Mouse (Mus musculus) testis, adult 2 months (tissue): ENCODE data around the gene Cavin1. TPM values are rescaled to one million over a fixed set of nuclear protein-coding genes. Genes with fewer than 3 reads are reported as not detected.

Source experiments
- H3K27ac ChIP-seq: fragments of 200-500 bp; 2 replicates; pipeline ENCODE4 v1.5.1; 2012; ENCODE audit warnings: low read depth, low read length; ENCODE audit not compliant: control insufficient read depth, insufficient read depth
- H3K27me3 ChIP-seq: fragments of 200-500 bp; 2 replicates; pipeline ENCODE4 v1.6.1; 2012; ENCODE audit warnings: mild to moderate bottlenecking, low read length, moderate library complexity; ENCODE audit not compliant: control insufficient read depth, insufficient read depth
- H3K36me3 ChIP-seq: fragments of 200-500 bp; 2 replicates; pipeline ENCODE4 v1.6.1; 2012; ENCODE audit warnings: mild to moderate bottlenecking, low read length; ENCODE audit not compliant: control insufficient read depth, insufficient read depth
- H3K4me1 ChIP-seq: fragments of 200-500 bp; 2 replicates; pipeline ENCODE4 v1.6.1; 2012; ENCODE audit warnings: low read length; ENCODE audit not compliant: control insufficient read depth, insufficient read depth
- H3K4me3 ChIP-seq: fragments of 200-500 bp; 2 replicates; pipeline ENCODE4 v1.5.1; 2012; ENCODE audit warnings: low read depth, mild to moderate bottlenecking, low read length, moderate library complexity, mixed read lengths; ENCODE audit not compliant: control insufficient read depth
- CTCF ChIP-seq: fragments of 200-500 bp; IDR thresholded peaks from 2 replicates; pipeline ENCODE4 v1.5.1; 2012; ENCODE audit warnings: low read depth, mild to moderate bottlenecking, inconsistent platforms, low read length, moderate library complexity; ENCODE audit not compliant: control insufficient read depth, insufficient read depth, insufficient replicate concordance
- POLR2A ChIP-seq: fragments of 200-500 bp; IDR thresholded peaks from 2 replicates; pipeline ENCODE4 v1.6.1; 2012; ENCODE audit warnings: low read depth, mild to moderate bottlenecking, inconsistent platforms, low read length, moderate library complexity; ENCODE audit not compliant: control insufficient read depth
- polyA plus RNA-seq: library from polyadenylated mRNA; depleted of rRNA; stranded (reverse); fragments of >200 nt; gene quantifications from 2 replicates; pipeline ENCODE4 v1.2.3, GENCODE M21; 2012

The Cavin1 gene
- polyA plus RNA-seq, 1 experiment = 5.1 TPM

GRCm38 (mm10) chr11:100967881-100968420 lies 2.7 kb downstream of the Cavin1 start:
- Histone ChIP-seq H3K36me3 (no peaks in the 10 kb centered on the region), H3K4me1 (peaks cover 14% of the 10 kb centered on the region), H3K27ac (no peak overlapping the region), H3K4me3 (no peak overlapping the region), H3K27me3 (peaks cover 6% of the 10 kb centered on the region; the same call in 1 of the 2 replicates)
- TF ChIP-seq CTCF (no peak), POLR2A (no peak)

DNA sequence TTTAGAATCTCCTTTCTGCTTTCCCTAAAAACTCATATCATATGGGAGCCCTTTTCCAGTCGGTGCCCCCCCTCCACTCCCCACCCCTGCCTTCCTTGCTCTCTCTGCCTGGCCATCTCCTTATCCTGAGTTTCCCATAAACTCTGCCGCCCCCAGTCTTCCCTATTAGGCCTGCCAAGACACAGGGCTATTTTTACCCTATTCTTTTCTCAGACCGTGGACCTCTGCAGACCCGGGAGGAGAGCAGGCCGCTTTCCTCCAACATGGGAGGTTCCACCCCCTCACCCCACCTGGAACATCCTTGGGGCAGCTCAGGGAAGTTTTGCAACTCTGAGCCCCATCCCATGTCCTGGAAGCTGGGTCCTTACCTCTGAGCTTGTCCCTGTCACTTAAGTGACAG lies 3.3 kb downstream of the Cavin1 start:
- no peak overlapping the region for H3K27ac ChIP-seq
- H3K36me3 ChIP-seq = no peaks in the 10 kb centered on the region
- peaks cover 16% of the 10 kb centered on the region for H3K4me1 ChIP-seq
- TF ChIP-seq POLR2A (no peak), CTCF (no peak)
- H3K4me3 ChIP-seq = no peak overlapping the region
- peaks cover 6% of the 10 kb centered on the region; the same call in 1 of the 2 replicates for H3K27me3 ChIP-seq

GRCm38 (mm10) chr11:100965760-100966159 lies 4.9 kb downstream of the Cavin1 start:
- Histone ChIP-seq H3K4me1 (peaks cover 12% of the 10 kb centered on the region), H3K4me3 (no peak overlapping the region), H3K27me3 (peaks cover 6% of the 10 kb centered on the region; the same call in 1 of the 2 replicates), H3K36me3 (no peaks in the 10 kb centered on the region), H3K27ac (no peak overlapping the region)
- TF ChIP-seq POLR2A = no peak

GRCm38 (mm10) chr11:100964901-100965542 lies 5.7 kb downstream of the Cavin1 start:
- Histone ChIP-seq H3K27me3 (peaks cover 3% of the 10 kb centered on the region; the same call in 1 of the 2 replicates), H3K36me3 (no peaks in the 10 kb centered on the region), H3K4me1 (peaks cover 9% of the 10 kb centered on the region), H3K4me3 (no peak overlapping the region), H3K27ac (no peak overlapping the region)
- TF ChIP-seq POLR2A (no peak), CTCF (no peak)

DNA sequence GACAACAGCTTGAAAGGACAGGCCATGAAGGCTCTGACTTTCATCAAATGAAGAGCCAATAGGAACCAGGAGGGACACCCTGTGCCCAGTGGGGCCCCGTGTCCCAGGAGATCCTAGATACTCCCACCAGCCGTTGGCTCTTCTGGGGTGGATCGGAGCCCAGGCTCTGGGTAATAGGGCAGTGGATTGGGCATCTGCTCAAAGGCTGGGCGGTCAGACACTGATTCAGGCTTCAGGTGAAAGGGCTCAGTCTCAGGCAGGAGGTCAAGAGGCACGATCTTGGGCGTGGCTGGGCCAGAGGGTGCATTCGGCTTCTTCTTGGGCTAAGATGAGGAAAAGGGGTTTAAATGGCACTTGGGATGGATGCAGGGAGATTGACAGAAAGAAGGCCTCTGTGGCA lies 6.5 kb downstream of the Cavin1 start:
- no peaks in the 10 kb centered on the region for H3K36me3 ChIP-seq
- no peak overlapping the region for H3K27ac ChIP-seq
- TF ChIP-seq CTCF (no peak), POLR2A (no peak)
- H3K4me1 ChIP-seq = peaks cover 7% of the 10 kb centered on the region
- H3K27me3 ChIP-seq = no peaks in the 10 kb centered on the region
- no peak overlapping the region for H3K4me3 ChIP-seq

DNA sequence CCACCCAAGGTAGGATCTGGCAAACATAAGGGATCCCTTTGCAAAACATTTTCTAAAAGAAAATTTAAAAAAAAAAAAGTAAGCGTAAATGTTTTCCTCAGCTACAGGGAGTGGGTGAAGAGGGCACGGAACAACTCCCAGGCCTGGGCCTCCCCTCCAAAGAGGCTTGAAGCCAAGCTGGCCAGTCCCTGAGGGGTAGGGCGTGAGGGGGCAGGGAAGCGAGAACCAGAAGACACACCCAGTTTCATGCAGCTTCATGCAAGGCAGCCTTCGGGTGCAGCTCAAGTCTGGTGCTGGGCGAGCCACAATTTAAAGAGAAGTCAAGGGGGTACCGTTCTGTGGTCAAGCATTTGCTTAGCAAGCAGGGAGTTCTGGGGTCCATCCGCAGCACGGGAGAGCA lies 7.0 kb downstream of the Cavin1 start:
- no peak for TF ChIP-seq POLR2A
- no peak for TF ChIP-seq CTCF
- Histone ChIP-seq H3K36me3 (no peaks in the 10 kb centered on the region), H3K4me3 (no peak overlapping the region), H3K27me3 (no peaks in the 10 kb centered on the region), H3K27ac (peak overlapping the region; percentile 41; the same call in 1 of the 2 replicates), H3K4me1 (peaks cover 10% of the 10 kb centered on the region)

- Histone ChIP-seq H3K27me3 (no peaks in the 10 kb centered on the region), H3K27ac (peak overlapping the region; percentile 56), H3K36me3 (no peaks in the 10 kb centered on the region), H3K4me3 (no peak overlapping the region), H3K4me1 (peaks cover 12% of the 10 kb centered on the region)
- TF ChIP-seq CTCF (no peak), POLR2A (no peak)
Measured at GRCm38 (mm10) chr11:100962371-100962911, 8.2 kb downstream of the Cavin1 start.

- no peak overlapping the region for H3K27ac ChIP-seq
Measured at GRCm38 (mm10) chr11:100960540-100960939, 10.1 kb downstream of the Cavin1 start.

More at GRCm38 (mm10) chr11:100960540-100960939, 10.1 kb downstream of the Cavin1 start:
- H3K27me3 ChIP-seq = no peaks in the 10 kb centered on the region
- peaks cover 12% of the 10 kb centered on the region for H3K4me1 ChIP-seq
- H3K36me3 ChIP-seq = no peaks in the 10 kb centered on the region
- no peak overlapping the region for H3K4me3 ChIP-seq
- TF ChIP-seq POLR2A (no peak), CTCF (no peak)
